Mouse (Mus musculus) lung, postnatal 10 days (tissue): ENCODE data around the gene Zfp536.

Experiments used
- DNase-seq: peaks from one replicate; pipeline ENCODE4 v3.0.0; 2021

The Zfp536 gene

DNA sequence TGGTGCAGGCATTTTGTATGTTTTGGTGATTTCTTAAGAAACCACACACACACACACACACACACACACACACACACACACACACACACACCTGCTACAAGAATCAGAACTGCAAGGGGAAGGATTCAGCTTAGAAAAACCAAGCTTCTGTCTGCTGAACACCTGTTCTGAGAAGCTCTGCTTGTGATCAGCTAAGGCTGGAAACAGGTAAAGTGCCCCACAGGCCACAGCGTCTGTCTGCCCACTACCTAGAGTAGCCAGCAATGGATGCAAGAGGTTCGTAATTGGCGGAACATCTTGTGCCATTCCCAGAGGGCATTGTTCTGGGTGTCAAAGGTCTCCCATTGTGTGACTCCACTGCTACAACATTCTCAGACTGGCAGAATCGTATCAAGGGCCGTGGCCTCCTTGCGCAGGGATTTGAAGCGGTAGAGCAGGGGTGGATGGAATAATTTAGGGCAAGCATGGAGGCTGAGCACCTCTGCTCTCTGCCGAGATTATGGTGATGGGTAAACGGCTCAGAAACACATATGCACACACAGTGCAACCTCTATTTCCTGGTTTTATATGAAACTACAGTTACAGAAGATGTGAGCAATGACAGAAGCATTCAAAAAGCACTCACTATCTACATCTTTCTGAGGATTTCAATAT is 170.4 kb downstream of the Zfp536 start:
- DNase-seq: no peak

DNA sequence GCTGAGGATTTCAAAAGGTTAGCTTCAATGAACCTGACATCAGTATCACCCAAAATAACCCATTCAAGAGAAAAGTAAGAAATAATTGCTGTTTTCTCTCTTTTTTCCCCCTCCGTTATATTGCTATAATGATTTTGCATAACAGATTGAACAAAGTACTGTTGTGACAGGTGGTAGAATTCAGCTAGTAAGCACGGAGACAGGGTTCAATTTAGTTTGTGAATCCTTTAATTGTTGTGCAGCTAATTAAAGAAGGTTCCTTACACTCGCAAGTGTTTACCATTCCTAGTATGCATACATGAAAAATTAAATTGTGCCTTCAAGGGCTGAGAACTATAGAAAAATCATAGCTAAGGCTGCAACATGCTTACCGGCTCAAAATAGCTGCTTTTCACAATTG is 173.1 kb downstream of the Zfp536 start:
- DNase-seq: no peak

DNA sequence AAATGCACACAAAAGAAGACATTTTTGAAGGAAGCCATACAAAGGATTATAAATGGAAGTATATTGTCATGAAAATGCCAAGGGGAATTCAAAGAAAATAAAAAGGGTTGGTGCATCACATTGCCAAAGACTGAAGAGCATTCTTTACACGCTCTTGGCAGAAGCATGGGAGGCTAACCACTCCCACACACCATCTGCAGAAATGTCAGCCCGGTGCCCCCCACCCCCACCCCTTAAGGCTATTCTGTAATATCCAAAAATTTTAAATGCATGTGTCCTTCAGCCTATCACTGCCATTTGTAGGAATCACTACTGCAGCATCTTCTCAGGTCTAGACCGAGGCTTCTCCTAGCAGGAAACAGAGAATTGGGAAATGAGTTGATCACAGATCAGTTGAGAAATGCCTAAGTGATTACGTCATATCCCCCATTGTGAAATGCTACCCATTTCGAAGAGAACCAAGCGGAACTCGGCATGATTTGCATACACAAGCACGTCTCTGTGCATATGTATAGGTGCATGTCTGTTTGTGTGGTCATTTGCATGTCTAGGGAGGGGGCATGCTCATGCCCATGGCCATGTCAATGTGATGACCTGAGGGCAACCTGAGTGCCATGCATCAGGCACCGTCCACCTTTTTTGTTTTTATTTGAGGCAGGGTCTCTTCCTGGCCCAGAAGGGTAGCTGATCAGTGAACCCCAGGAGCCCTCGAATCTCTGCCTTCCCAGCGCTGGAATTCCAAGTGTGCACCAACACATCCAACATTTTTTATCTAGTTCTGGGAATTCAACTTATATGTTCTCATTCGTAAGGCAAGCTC is 179.0 kb downstream of the Zfp536 start:
- DNase-seq: no peak

DNA sequence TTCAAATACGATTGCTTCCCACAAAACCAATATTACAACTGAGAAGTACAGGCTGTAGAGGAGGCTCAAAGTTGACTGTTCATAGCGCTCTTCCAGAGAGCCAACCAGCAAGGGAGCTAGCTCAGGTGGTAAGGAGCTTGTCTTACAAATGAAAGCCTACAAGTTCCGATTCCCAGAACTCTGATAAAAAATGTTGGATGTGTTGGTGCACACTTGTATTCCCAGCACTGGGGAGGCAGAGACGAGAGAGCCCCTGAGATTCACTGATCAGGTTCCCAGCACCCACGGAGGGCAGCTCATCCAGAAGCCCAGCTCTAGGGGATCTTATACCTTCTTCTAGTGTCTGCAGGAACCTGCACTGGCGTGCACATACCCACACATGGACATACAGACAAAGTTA is 179.9 kb downstream of the Zfp536 start:
- DNase-seq: no peak

DNA sequence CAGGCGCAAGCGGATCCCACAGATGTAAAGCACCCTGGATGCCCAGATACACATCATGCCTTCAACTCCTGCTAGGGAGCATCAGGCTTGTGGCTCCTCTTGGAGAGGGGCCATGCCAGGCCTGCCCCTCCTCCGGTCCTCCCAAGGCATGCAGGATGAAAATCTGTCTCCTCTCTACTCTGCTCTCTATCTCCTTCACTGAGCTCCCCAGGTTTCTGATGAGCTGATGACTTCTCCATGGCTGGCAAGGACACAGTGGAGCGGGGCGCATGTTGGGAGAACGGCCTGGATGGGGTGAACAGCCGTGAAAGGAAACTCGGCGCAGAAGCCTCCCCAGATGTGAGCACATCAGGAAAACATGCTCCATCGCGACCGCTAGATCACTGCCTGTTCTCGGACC is 186.7 kb downstream of the Zfp536 start:
- no peak for DNase-seq

DNA sequence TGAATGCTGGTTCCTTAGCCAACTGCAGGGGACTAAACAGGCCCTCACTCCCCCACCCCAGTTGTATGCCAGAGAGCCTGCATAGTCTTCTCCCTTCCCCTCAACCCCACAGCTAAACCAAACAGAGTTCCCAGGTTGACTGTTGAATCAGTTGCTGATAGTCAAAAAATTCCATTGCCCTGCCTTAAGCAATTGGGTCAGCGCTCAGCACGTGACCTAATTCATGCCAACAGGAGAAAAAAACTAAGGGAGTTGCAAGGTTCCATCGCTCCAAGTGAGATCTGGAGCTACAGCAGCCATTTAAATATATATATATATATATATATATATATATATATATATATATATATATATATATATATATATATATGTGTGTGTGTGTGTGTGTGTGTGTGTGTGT is 192.2 kb downstream of the Zfp536 start:
- no peak for DNase-seq

DNA sequence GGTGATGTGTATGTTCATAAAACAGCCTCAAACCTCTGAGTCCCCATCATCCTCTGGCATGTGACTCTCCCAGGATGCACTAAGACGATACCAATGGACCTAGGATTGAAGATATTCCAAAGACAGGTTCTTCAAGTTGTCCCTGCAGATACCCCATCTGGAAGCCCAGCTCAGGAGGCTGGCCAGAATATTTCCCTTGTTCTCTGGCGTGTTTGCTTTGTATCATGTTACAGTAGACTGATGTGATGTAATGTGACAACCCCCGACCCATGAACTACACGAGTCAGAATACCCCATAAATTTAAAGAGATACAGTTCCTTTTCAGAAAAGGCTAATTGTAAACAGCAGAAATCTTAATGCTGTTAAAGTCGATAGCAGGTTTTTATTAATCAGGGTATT is 192.9 kb downstream of the Zfp536 start:
- DNase-seq: no peak

DNA sequence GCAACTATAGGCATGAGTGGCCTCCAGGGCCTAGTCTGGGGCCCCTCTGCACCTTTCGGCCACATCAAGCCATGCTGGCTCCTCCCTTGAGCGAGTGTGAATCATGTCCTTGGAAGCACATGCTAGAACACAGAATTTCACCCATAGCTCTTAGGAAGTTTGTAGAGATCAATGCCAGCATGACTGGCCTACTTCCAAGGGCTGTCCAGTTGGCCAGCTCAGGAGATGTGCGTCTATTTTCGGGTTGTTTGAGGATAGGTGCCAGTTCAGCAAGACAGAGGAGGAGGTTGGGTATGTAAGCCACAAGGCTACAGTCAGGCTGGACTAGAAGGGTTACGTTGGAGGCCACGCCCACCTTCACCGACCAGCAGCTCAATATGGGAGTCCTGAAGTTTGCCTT is 201.4 kb downstream of the Zfp536 start:
- DNase-seq: no peak

DNA sequence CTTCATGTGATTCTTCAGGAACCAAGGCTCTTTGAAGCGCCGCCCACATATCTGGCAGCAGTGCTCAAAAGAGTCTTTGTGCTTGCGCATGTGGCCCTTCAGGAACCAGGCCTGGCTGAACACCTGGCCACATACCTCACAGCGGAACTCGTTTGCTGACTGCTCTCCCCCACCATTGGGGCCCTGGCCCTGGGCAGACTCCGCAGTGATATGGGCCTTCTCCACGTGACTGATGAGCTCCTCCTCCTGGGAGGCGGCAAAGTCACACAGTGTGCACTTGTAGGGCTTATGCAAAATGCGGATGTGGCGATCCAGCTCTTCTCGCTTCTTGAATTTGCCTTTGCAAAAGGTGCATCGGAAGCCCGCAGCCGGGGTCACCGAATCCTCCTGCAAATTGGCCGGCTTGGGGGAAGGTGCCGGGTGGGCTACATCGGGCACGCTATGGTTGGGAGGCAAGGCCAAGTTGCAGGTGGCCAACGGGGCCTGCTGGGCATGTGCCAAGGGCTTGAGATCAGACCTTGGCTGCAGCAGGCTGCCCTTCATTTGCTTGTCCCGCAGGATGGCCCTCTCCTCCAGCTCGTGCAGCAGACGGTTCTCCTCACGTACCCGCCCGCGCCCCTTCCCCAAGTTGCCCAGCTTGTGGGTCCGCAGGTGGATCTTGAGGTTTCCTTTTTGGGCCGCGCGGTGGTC is 204.5 kb downstream of the Zfp536 start:
- DNase-seq: peak; percentile 26

DNA sequence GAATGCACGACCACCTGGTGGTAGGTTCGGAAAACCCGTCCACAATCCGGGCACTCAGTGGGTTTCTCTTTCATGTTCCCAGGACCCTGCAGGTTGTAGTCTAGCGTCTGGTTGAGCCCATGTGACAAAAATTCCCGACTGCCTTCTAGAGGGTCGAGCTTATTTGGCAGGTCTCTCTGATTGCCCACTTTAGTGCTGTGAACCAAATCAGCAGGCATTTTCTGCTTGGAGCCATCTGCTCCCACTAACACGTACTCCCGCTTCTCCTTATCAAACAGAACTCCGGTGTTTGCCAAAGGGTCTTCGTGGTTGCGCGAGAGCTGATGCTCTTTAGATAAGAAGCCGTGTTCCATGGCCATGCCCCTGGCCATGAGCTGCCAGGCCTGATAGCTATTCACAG is 205.4 kb downstream of the Zfp536 start:
- DNase-seq: no peak

DNA sequence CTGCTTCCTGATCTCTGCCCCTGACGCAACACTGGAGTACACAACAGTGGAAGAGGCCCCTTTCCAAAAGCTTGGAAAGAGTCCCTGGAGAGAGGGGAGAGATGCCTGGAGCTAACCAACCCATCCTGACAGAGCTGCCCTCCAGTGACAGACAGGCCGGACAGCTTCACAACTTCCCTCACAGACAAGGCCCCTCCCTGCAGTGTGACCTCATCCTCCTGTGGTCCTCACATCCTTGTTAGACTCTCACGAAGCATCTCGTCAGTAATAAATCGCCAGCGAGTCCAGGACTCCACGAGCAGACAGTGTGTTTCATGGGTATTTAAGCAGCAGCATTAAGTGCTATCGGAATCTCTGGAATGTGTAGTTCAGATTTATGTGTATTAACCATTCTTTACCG is 207.4 kb downstream of the Zfp536 start:
- peak; percentile 64 for DNase-seq

DNA sequence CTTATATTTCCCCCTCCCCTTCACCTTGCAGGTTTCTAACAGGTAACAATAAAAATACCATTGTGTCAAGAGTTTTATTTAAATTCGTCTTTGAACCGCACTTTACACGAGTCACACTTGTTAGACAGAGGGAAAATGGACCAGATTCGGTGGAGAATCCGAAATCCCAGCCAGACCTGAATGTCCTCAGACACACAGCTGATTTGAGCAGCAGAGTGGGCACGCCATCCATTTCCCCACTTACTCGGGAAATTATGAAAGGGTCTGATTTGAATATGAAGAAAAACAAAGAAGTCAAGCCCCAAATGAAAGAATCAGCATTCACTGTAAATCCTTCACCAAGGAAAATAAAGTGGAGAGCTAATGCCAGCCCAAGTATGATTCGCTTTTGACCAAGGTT is 208.1 kb downstream of the Zfp536 start:
- no peak for DNase-seq

DNA sequence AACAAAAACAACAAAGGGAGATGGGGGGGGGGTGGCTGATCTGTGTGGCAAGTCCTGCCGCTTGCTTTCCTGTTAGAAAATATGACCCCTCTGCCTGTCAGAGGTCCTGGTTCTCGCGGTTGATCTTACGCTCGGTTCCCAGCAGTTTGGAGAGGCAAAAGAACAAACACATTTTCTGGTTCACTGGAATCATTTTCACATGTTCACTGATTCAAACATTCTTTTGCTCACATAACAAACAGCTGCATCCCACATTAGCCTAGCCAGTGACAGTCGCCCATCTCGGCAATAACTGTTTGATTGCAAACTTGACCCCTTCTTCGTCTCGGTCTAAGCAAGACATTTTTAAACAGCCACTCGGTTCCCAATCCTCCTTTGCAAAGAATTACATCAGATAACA is 208.8 kb downstream of the Zfp536 start:
- DNase-seq: peak; percentile 9

DNA sequence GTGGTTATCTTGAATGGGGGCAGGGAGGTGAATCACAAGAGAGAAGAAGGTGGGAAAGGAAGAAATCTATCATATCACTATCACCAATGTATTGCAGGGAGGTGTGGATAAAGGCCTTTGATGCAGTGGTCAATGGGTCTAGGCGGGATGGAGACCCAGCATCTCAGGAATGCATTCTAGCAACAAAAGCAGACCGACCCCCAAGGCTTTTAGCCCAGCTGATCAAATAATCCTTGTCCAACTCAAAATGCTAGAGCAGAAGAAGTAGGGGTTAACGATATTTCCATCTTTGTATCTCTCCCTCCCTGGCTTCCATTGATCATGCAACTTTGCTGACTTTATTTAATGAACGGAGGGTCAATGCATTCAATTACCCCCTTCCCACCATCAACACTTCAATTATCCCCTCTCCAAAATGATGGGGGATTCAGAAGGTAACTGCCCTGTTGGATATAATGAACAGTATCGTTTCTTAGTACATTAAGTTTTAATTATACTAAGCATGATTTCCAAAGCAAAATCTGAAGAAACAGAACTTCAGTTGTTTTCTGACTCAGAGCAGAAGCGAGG is 209.5 kb downstream of the Zfp536 start:
- DNase-seq: no peak

DNA sequence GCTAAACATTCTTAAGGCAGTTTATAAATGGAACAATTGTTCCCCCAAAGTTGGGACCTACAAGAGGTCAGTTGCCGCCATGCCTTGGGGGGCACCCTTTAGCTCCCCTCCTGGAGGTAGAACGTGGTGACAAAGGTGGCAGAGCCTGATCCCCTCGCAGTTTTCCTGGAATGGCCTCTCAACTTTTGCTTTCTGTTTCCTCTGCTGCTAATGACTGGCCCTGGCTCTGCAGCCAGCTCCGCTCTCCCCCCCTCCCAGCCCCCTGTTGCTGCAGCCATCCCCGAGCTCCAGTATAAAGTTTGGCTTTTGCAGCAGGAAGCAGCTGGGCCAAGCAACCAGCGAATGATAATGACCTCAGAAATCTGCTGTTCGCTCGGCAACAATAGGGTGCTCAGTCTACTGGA is 210.3 kb downstream of the Zfp536 start:
- DNase-seq: peak; percentile 75

DNA sequence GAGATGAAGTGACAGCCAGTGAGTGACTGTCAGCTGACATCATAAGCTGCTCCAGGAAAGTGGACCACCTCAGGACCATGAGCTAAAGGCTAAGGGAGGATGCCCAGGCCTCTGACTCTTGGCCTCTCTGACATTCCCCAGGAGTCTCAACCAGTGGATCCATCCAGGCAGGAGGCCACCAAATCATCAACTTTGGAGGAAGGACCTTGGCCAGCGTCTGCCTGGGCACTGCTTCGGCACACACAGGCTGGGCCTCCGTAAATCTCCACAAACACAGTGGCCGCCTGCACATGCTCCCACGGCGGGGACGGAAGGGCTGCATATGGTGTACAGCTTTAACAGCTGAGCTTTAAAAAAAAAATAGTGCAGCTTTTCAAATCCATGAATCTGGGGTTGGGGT is 210.9 kb downstream of the Zfp536 start:
- DNase-seq: peak; percentile 27

DNA sequence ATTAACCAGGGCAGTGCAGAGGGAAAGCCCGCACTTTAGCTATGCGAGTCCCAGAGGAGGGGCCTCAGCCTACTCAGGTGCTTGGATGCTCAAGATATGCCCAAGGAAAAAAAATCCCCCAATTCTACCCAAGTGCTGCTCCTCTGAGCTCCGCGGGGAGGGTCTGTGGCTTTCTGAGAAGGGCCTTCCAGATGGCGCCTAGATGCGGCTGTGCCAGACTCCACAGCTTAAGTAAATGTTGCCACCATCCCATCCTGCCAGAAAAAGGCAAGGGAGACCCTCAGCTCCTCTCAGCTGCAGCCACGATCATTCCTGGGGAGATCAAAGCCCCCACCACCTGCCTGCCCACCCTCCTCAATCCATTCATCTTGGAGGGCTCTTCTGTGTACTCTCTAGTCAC is 212.9 kb downstream of the Zfp536 start:
- no peak for DNase-seq

DNA sequence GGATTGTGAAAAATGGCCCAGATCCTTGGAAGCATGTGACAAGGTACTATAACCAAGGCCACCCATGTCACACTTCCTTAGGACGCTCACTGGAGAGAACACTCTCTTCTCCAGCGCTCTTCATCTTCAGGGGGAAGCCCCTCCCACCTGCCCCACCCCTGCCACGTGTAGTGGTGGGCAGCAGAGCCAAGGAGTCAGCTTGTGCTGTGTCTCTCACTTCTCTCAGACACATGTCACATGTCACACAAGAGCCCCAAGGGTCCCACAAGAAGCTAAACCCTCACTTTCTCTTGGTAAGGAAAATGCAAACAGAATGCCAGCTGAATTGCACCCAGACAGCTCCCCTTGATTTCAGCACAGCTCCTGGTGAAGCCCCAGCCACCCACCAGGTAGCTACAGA is 213.6 kb downstream of the Zfp536 start:
- DNase-seq: no peak

DNA sequence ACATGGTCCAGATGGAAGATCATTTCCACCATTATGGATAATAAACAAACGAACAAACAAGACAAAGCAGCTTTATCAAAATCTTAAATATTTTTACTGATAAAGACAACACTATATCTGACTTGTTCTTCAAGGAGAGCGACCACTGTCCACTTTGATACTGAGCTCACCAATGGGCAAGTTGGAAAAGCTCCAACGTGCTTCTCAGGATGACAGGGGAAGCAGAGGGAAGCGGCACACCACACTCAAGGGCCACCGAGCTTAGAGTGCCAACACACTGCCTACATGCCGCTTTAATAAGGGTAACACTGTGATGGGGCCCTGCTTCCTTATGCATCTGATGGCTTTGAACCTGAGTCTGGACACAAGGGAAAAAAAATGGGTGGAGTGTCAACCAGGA is 214.1 kb downstream of the Zfp536 start:
- no peak for DNase-seq

DNA sequence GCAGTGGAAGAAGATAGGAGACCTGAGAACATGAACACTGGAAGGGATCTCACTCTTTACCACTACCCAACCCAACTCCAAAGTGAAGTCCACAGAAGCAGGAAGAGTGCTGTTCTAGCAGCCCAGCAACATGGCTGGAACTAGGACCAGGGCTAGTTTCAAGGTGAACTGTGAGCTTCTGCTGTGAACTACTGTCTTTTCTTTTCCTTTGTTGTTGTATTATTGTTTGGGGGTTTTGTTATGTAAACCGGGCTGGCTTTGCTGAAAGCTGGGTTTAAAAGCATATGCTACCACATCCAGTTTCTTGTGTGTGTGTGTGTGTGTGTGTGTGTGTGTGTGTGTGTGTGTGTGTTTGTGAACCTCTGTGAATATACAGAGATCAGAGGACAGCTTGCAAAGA is 216.6 kb downstream of the Zfp536 start:
- DNase-seq: no peak

DNA sequence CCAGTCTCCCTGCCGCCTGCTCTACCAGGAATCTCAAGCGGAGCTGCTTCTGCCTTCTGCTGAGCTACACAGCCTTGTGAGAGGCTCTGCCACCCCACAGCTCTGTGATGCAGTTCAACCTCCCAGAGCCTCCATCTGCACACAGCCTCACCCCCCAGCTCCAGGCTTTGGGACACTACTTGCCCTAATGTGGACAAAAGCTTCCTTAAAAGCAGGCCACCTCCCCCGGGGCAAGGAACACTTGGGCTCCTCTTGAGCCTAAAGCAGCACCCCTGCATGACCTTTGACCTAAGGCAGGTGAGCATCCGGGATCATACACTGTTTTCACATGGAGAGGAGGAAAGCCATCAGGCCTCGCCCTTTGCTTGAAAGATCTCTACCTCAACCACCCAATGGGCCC is 219.0 kb downstream of the Zfp536 start:
- no peak for DNase-seq

DNA sequence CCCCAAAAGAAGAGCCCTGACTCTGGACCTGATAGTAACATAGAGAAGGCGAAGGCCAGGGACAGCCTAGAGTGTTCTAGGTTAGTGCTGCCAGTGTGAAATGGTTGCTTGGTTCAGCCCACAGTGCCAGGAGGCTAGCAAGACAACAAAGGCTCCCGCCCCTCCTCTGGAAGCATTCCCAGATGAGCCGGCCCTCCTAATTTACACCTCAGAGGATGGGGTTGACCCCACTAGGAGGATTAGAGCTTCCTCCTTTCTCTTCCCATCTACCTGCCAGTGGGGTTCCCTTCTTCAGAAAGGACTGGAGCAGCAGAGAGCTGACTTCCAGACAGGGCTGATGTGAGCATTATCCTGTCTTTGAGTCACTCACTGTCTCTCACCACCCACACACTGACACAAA is 219.8 kb downstream of the Zfp536 start:
- DNase-seq: no peak

DNA sequence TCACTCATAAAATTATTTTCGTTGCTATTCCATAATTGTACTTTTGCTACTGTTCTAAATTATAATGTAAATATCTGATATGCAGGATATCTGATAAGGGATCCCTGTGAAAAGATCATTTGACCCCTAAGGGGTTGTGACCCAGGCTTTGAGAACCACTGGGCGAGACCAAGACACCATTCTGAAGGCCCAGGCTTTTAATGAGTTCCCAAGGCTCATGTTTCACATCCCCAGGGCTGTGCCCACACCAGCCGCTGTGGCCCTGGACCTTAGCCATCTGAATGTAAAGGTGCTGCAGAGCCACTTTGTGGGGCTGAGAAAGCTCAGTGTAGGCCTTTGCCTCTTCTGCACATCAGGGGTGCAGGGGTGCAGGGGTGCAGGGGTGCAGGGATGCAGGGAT is 221.1 kb downstream of the Zfp536 start:
- no peak for DNase-seq

DNA sequence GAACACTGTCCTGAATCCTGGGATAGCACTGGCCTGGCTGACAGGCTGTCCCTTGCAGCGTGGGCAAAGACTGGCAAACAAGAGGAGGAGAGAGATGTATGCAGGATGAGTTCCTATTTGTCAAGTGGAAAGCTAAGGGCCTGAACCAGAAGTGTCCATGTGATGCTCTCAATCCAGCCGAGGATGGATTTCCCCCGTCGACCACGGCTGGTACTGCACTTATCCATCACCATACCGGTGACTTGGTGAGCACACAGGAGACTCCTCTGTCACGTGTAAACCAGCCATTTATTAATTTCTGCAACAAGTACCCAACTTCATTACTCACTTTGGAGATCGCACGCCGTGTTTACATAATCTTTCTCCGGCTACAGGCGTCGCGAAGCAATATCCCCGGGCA is 224.6 kb downstream of the Zfp536 start:
- DNase-seq: peak; percentile 24
